Mouse (Mus musculus): Measurements from ENCODE around the gene Lrrc51. TPM values are rescaled to one million over a fixed set of nuclear protein-coding genes. Genes with fewer than 3 reads are reported as not detected.

Lrrc51 gene
- polyA plus RNA-seq, 1 experiment from 2014 or later = 8.8 TPM

GRCm38 (mm10) chr7:101868241-101869162 is 65.2 kb downstream of the Lrrc51 start:
- Histone ChIP-seq H3K27me3 (ENCODE audit: control insufficient read depth, insufficient read depth, low read length) (no peaks in the 10 kb centered on the region), H3K27ac (ENCODE audit: low read depth, low read length) (no peak overlapping the region), H3K4me2 (ENCODE audit: low read depth) (no peak overlapping the region), H3K36me3 (ENCODE audit: control insufficient read depth, insufficient read depth, low read length) (no peaks in the 10 kb centered on the region), H3K9me3 (ENCODE audit: control insufficient read depth, low read length) (no peaks in the 10 kb centered on the region), H3K4me3 (ENCODE audit: low read depth, low read length) (no peak overlapping the region), H3K4me1 (ENCODE audit: control insufficient read depth, insufficient read depth, low read length) (no peaks in the 10 kb centered on the region), H3K9ac (ENCODE audit: low read length) (no peak overlapping the region)
- ATAC-seq (ENCODE audit: insufficient read depth, low FRiP score, low TSS enrichment) = no peak
- 73% methylated on average over 13 of the region's 13 CpGs for WGBS
- no peak for DNase-seq (ENCODE audit: low spot score)

GRCm38 (mm10) chr7:101867482-101867881 is 66.2 kb downstream of the Lrrc51 start:
- Histone ChIP-seq H3K4me3 (ENCODE audit: low read depth, low read length) (no peak overlapping the region), H3K4me1 (ENCODE audit: control insufficient read depth, insufficient read depth, low read length) (no peaks in the 10 kb centered on the region), H3K9ac (ENCODE audit: low read length) (no peak overlapping the region), H3K27me3 (ENCODE audit: control insufficient read depth, insufficient read depth, low read length) (no peaks in the 10 kb centered on the region), H3K27ac (ENCODE audit: low read depth, low read length) (no peak overlapping the region), H3K4me2 (ENCODE audit: low read depth) (no peak overlapping the region), H3K36me3 (ENCODE audit: control insufficient read depth, insufficient read depth, low read length) (no peaks in the 10 kb centered on the region), H3K9me3 (ENCODE audit: control insufficient read depth, low read length) (no peaks in the 10 kb centered on the region)
- no peak for ATAC-seq (ENCODE audit: insufficient read depth, low FRiP score, low TSS enrichment)
- DNase-seq (ENCODE audit: low spot score) = no peak
- WGBS = 98% methylated on average over 4 of the region's 4 CpGs

DNA sequence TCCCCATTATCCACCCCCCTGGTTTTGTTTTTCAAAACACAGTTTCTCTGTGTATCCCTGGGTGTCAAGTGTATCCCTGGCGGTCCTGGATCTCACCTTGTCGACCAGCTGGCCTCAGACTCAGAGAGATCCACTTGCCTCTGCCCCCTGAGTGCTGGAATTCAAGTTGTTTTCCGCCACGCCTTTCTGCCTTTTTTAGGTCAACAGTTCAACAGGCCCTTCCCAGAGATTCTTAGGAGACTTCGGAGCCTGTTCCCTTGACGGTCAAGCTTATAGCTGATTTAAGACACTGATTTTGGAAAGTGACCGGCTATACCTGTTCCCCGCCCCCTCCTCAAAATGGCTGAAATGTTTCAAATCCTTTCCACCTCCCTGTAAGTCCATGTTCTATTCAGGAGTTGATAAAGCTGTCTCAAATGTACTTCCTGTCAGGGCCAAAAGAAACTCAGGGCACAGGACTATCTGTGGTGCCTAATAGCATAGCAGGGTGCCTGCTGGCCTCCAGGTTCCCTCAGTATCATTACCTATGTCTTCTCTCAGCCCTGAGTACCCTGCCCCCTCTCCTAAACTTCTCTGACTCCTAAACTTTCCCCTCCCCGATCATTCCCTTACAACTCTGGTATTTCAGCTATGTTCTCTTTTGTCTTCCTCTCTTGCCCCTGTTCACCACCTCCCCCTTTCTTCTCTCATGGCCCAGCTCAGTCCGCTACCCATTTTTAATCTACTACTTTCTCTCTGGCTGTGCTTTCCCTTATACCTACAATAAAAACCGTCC is 67.0 kb downstream of the Lrrc51 start:
- H3K4me3 ChIP-seq (ENCODE audit: low read depth, low read length) = no peak overlapping the region
- no peaks in the 10 kb centered on the region for H3K27me3 ChIP-seq (ENCODE audit: control insufficient read depth, insufficient read depth, low read length)
- H3K4me2 ChIP-seq (ENCODE audit: low read depth) = no peak overlapping the region
- H3K4me1 ChIP-seq (ENCODE audit: control insufficient read depth, insufficient read depth, low read length) = no peaks in the 10 kb centered on the region
- no peak overlapping the region for H3K9ac ChIP-seq (ENCODE audit: low read length)
- H3K9me3 ChIP-seq (ENCODE audit: control insufficient read depth, low read length) = no peaks in the 10 kb centered on the region
- ATAC-seq (ENCODE audit: insufficient read depth, low FRiP score, low TSS enrichment) = no peak
- 83% methylated on average over 11 of the region's 11 CpGs for WGBS
- DNase-seq (ENCODE audit: low spot score) = no peak
- no peaks in the 10 kb centered on the region for H3K36me3 ChIP-seq (ENCODE audit: control insufficient read depth, insufficient read depth, low read length)
- H3K27ac ChIP-seq (ENCODE audit: low read depth, low read length) = no peak overlapping the region

DNA sequence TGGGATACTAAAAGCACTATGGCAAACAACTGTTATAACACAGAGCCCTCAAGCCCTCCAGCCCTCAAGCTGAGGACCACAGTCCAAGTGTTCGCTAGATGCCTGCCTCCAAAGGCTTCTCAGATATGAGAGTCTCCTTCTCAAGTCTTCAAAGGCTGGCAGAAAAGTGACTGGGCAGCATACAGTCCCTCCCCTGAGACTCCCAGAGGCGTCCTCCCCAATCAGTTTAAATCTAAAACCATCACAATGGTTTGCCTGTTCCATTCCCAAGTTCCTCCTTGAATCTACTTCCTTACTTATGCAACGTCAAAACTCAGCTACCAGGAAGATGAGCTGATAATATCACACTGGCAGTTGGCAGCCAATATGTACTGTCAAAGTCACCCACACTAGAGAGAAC is 70.3 kb downstream of the Lrrc51 start, which contains the start of gene Anapc15:
Anapc15 (plus strand) TSS at position 301 of the 400 bp plus-strand sequence.
- Histone ChIP-seq H3K27me3 (ENCODE audit: control insufficient read depth, insufficient read depth, low read length) (no peaks in the 10 kb centered on the region), H3K36me3 (ENCODE audit: control insufficient read depth, insufficient read depth, low read length) (no peaks in the 10 kb centered on the region), H3K9ac (ENCODE audit: low read length) (no peak within 1 kb of the TSS), H3K4me3 (ENCODE audit: low read depth, low read length) (no peak within 1 kb of the TSS), H3K4me2 (ENCODE audit: low read depth) (no peak within 1 kb of the TSS), H3K4me1 (ENCODE audit: control insufficient read depth, insufficient read depth, low read length) (no peaks in the 10 kb centered on the region), H3K27ac (ENCODE audit: low read depth, low read length) (no peak within 1 kb of the TSS), H3K9me3 (ENCODE audit: control insufficient read depth, low read length) (no peaks in the 10 kb centered on the region)
- no peak for DNase-seq (ENCODE audit: low spot score)
- WGBS = 81% methylated on average over 3 of the region's 3 CpGs
- no peak for ATAC-seq (ENCODE audit: insufficient read depth, low FRiP score, low TSS enrichment)

Small RNA genes within 50 kb of the gene (microRNA-seq; reads per million reads assigned to microRNA genes)
- not detected for gene Gm22655

Other genes with a start within 250 kb of the Lrrc51 start
- 1.3 and 1.9 TPM in 2 replicates for gene Phox2a, start 115.6 kb downstream of the Lrrc51 start, polyA plus RNA-seq (2014; fragmentation: Nextera tagmentation; extraction: Ambion mirVana)
- 32.2 and 37.7 TPM in 2 replicates for gene Inppl1, start 95.7 kb downstream of the Lrrc51 start, polyA plus RNA-seq (2014; fragmentation: Nextera tagmentation; extraction: Ambion mirVana)
- 0.25 and 0.57 TPM in 2 replicates for gene Folr2, start 76.7 kb downstream of the Lrrc51 start, polyA plus RNA-seq (2014; fragmentation: Nextera tagmentation; extraction: Ambion mirVana)
- gene Anapc15, start 70.2 kb downstream of the Lrrc51 start, polyA plus RNA-seq (2014; fragmentation: Nextera tagmentation; extraction: Ambion mirVana) = 79.9 and 87.3 TPM in 2 replicates
- gene Folr1, start 63.1 kb downstream of the Lrrc51 start, polyA plus RNA-seq (2014; fragmentation: Nextera tagmentation; extraction: Ambion mirVana) = 0.49 and 0.91 TPM in 2 replicates
- 134 and 144 TPM in 2 replicates for gene Lamtor1, start 28.0 kb downstream of the Lrrc51 start, polyA plus RNA-seq (2014; fragmentation: Nextera tagmentation; extraction: Ambion mirVana)
- gene Tomt, start 27.5 kb downstream of the Lrrc51 start, polyA plus RNA-seq (2014; fragmentation: Nextera tagmentation; extraction: Ambion mirVana) = 0.53 and 1.0 TPM in 2 replicates
- 89.9 and 102 TPM in 2 replicates for gene Numa1, start 216 bp upstream of the Lrrc51 start, polyA plus RNA-seq (2014; fragmentation: Nextera tagmentation; extraction: Ambion mirVana)
- gene Il18bp, start 84.8 kb upstream of the Lrrc51 start, polyA plus RNA-seq (2014; fragmentation: Nextera tagmentation; extraction: Ambion mirVana) = 3.4 TPM in 2 replicates
- 28.6 and 28.8 TPM in 2 replicates for gene Rnf121, start 131.6 kb upstream of the Lrrc51 start, polyA plus RNA-seq (2014; fragmentation: Nextera tagmentation; extraction: Ambion mirVana)
- gene Xndc1, start 131.6 kb upstream of the Lrrc51 start, polyA plus RNA-seq (2014; fragmentation: Nextera tagmentation; extraction: Ambion mirVana) = 20.4 and 21.5 TPM in 2 replicates
- gene Xntrpc, start 131.8 kb upstream of the Lrrc51 start, polyA plus RNA-seq (2014; fragmentation: Nextera tagmentation; extraction: Ambion mirVana) = 1.7 and 2.1 TPM in 2 replicates
- not detected in 2 replicates for gene Trpc2, start 149.2 kb upstream of the Lrrc51 start, polyA plus RNA-seq (2014; fragmentation: Nextera tagmentation; extraction: Ambion mirVana)
- gene Art1, start 167.8 kb upstream of the Lrrc51 start, polyA plus RNA-seq (2014; fragmentation: Nextera tagmentation; extraction: Ambion mirVana) = 4.8 and 5.0 TPM in 2 replicates
- gene Art5, start 175.6 kb upstream of the Lrrc51 start, polyA plus RNA-seq (2014; fragmentation: Nextera tagmentation; extraction: Ambion mirVana) = 3.8 and 4.7 TPM in 2 replicates
- gene Chrna10, start 182.9 kb upstream of the Lrrc51 start, polyA plus RNA-seq (2014; fragmentation: Nextera tagmentation; extraction: Ambion mirVana) = not detected in 2 replicates

Data from neural tube, embryonic 11.5 days (tissue).